ENCODE assay signal across 20 mouse cellular contexts in genomic region chr10:121902651-121903050, GRCm38 (mm10).
A peak's percentile ranks its signal among the peaks of the same experiment; 100 is the strongest.
DNase-seq lines count a peak whose midpoint lies in the region; ATAC-seq lines count a peak whose summit lies in the region.
"Had no signal": no experiment of that assay in that cellular context is flagged by ENCODE, and none has a peak within 500 bp of the region (broad histone marks: within the 10 kb centered on the region; RNA-seq: fewer than 3 reads in every experiment).

No protein-coding gene starts in this region.

- no peaks in the 10 kb centered on the region for H3K36me3 ChIP-seq in hindbrain, embryonic 11.5 days (ENCODE audit: control insufficient read depth, insufficient read depth, low read length)
- no peaks in the 10 kb centered on the region for H3K36me3 ChIP-seq in forebrain, embryonic 15.5 days
- H3K36me3 ChIP-seq: embryonic facial prominence, embryonic 12.5 days; forebrain, embryonic 12.5 days; G1E; midbrain, embryonic 12.5 days had no signal

- no peaks in the 10 kb centered on the region for H3K9me3 ChIP-seq in hindbrain, embryonic 11.5 days (ENCODE audit: control insufficient read depth, low read length)
- no peaks in the 10 kb centered on the region for H3K9me3 ChIP-seq in forebrain, embryonic 15.5 days
- H3K9me3 ChIP-seq: embryonic facial prominence, embryonic 12.5 days; forebrain, embryonic 12.5 days; hindbrain, embryonic 12.5 days; midbrain, embryonic 12.5 days had no signal

- H3K4me2 ChIP-seq in hindbrain, embryonic 11.5 days (replicated peaks; ENCODE audit: low read depth, low read length), result no peak overlapping the region
- H3K4me2 ChIP-seq in forebrain, embryonic 15.5 days (replicated peaks), result no peak overlapping the region
- H3K4me2 ChIP-seq: embryonic facial prominence, embryonic 12.5 days; forebrain, embryonic 12.5 days; hindbrain, embryonic 12.5 days; midbrain, embryonic 12.5 days had no signal

- WGBS in hindbrain, embryonic 11.5 days, result 88% methylated on average over 8 of the region's 8 CpGs
- WGBS in forebrain, embryonic 15.5 days, result 87% methylated on average over 8 of the region's 8 CpGs

- DNase-seq in heart, adult 18-20 months, result peak; percentile 20 to 29
- no peak for DNase-seq in heart, adult 8-10 months (ENCODE audit: low spot score)
- DNase-seq in ES-CJ7 (ENCODE audit: low read depth, low spot score), result peak; percentile 48
- DNase-seq in c-Kit-positive CD71-positive TER-119-negative erythroid progenitor cells, embryonic 14.5 days (ENCODE audit: low read depth), result peak; percentile 5
- peak; percentile 10 to 27 for DNase-seq in gastrocnemius, postnatal 36 days
- no peak for DNase-seq in right cerebral cortex, postnatal 36 days (ENCODE audit: low spot score in 2 of 2)
- DNase-seq in hindbrain, embryonic 11.5 days (ENCODE audit: low spot score), result no peak
- DNase-seq: cerebellum, adult 11-12 months; liver; lung, adult 18-20 months; lung, postnatal 36 days; right cerebral cortex, postnatal 25 days; thymus, adult 2 months had no signal

- no peak for ATAC-seq in hindbrain, embryonic 11.5 days (ENCODE audit: low FRiP score)
- ATAC-seq in forebrain, embryonic 15.5 days (replicated peaks), result no peak

- H3K9ac ChIP-seq in hindbrain, embryonic 11.5 days (ENCODE audit: low read depth, low read length), result no peak overlapping the region
- no peak overlapping the region for H3K9ac ChIP-seq in forebrain, embryonic 15.5 days (replicated peaks)
- H3K9ac ChIP-seq: embryonic facial prominence, embryonic 12.5 days; forebrain, embryonic 12.5 days; hindbrain, embryonic 12.5 days; midbrain, embryonic 12.5 days had no signal

- no peaks in the 10 kb centered on the region for H3K27me3 ChIP-seq in hindbrain, embryonic 11.5 days (ENCODE audit: control insufficient read depth, insufficient read depth, low read length)
- H3K27me3 ChIP-seq in forebrain, embryonic 15.5 days, result no peaks in the 10 kb centered on the region
- H3K27me3 ChIP-seq: embryonic facial prominence, embryonic 12.5 days; forebrain, embryonic 12.5 days; hindbrain, embryonic 12.5 days; midbrain, embryonic 12.5 days had no signal

- H3K27ac ChIP-seq in hindbrain, embryonic 11.5 days (ENCODE audit: low read depth, low read length), result no peak overlapping the region
- H3K27ac ChIP-seq in forebrain, embryonic 15.5 days (replicated peaks), result no peak overlapping the region
- H3K27ac ChIP-seq: embryonic facial prominence, embryonic 12.5 days; forebrain, embryonic 12.5 days; hindbrain, embryonic 12.5 days; kidney, postnatal 0 days; midbrain, embryonic 12.5 days had no signal

- no peaks in the 10 kb centered on the region for H3K4me1 ChIP-seq in hindbrain, embryonic 11.5 days (replicated peaks; ENCODE audit: control insufficient read depth, insufficient read depth, low read length)
- no peaks in the 10 kb centered on the region for H3K4me1 ChIP-seq in forebrain, embryonic 15.5 days
- H3K4me1 ChIP-seq: embryonic facial prominence, embryonic 12.5 days had no signal

- no peak overlapping the region for H3K4me3 ChIP-seq in hindbrain, embryonic 11.5 days (ENCODE audit: low read depth, low read length)
- no peak overlapping the region for H3K4me3 ChIP-seq in forebrain, embryonic 15.5 days
- H3K4me3 ChIP-seq: embryonic facial prominence, embryonic 12.5 days; forebrain, embryonic 12.5 days; hindbrain, embryonic 12.5 days; midbrain, embryonic 12.5 days had no signal

- intact Hi-C loops in gastrocnemius, postnatal 36 days (cut with DNase I), result no loop called here

Comparison
In these comparisons a context has a peak if more than half of its experiments do, and no peak if none do; other contexts are left out.
1. DNase-seq: peak in heart, adult 18-20 months (2 of 2), ES-CJ7 (single experiment), c-Kit-positive CD71-positive TER-119-negative erythroid progenitor cells, embryonic 14.5 days (single experiment) and gastrocnemius, postnatal 36 days (2 of 2); none in heart, adult 8-10 months (single experiment), right cerebral cortex, postnatal 36 days (0 of 2) and hindbrain, embryonic 11.5 days (single experiment).